Mouse (Mus musculus): ENCODE results near the gene Uggt2. TPM values are rescaled to one million over a fixed set of nuclear protein-coding genes. Genes with fewer than 3 reads are reported as not detected.

Uggt2 gene
- polyA plus RNA-seq, 1 experiment = 1.6 TPM

- Histone ChIP-seq H3K4me1 (ENCODE audit: control insufficient read depth, insufficient read depth, low read length) (peaks cover 2% of the 10 kb centered on the region), H3K4me3 (replicated peaks; ENCODE audit: control insufficient read depth, low read depth, low read length) (peak overlapping the region; percentile 35), H3K27ac (ENCODE audit: control insufficient read depth, insufficient read depth, low read depth, low read length, poor library complexity) (no peak overlapping the region)
- 26% methylated on average over 4 of the region's 4 CpGs for WGBS
- TF ChIP-seq POLR2A (IDR thresholded peaks at IDR 0.05; ENCODE audit: borderline replicate concordance, control insufficient read depth, low read depth, low read length) = no peak
- TF ChIP-seq CTCF (IDR thresholded peaks at IDR 0.05; ENCODE audit: control insufficient read depth, insufficient read depth, low read length) = no peak
Measured at GRCm38 (mm10) chr14:118936952-118937351, 162.3 kb downstream of the Uggt2 start.

GRCm38 (mm10) chr14:118936236-118936635 is 163.0 kb downstream of the Uggt2 start:
- H3K27ac ChIP-seq (ENCODE audit: control insufficient read depth, insufficient read depth, low read depth, low read length, poor library complexity) = no peak overlapping the region
- no peak overlapping the region for H3K4me3 ChIP-seq (replicated peaks; ENCODE audit: control insufficient read depth, low read depth, low read length)
- 67% methylated on average over 3 of the region's 3 CpGs for WGBS
- TF ChIP-seq CTCF (IDR thresholded peaks at IDR 0.05; ENCODE audit: control insufficient read depth, insufficient read depth, low read length) (no peak), POLR2A (IDR thresholded peaks at IDR 0.05; ENCODE audit: borderline replicate concordance, control insufficient read depth, low read depth, low read length) (no peak)
- peaks cover 2% of the 10 kb centered on the region for H3K4me1 ChIP-seq (ENCODE audit: control insufficient read depth, insufficient read depth, low read length)

Other genes starting within 250 kb of the Uggt2 start
- 1.3 and 5.3 TPM in 2 replicates for gene Dzip1, start 174.0 kb downstream of the Uggt2 start, polyA plus RNA-seq (2011; ENCODE audit: insufficient read depth, insufficient read length, low replicate concordance, missing spikeins)
- 6.9 and 11.0 TPM in 2 replicates for gene Dnajc3, start 161.5 kb downstream of the Uggt2 start, polyA plus RNA-seq (2011; ENCODE audit: insufficient read depth, insufficient read length, low replicate concordance, missing spikeins)
- not detected in 2 replicates for gene Hs6st3, start 38.9 kb upstream of the Uggt2 start, polyA plus RNA-seq (2011; ENCODE audit: insufficient read depth, insufficient read length, low replicate concordance, missing spikeins)